Comparison of ENCODE assay signal across 9 mouse cellular contexts in genomic region chr11:50212848-50213758, GRCm38 (mm10). TPM values are rescaled to one million over a fixed set of nuclear protein-coding genes. Genes with fewer than 3 reads are reported as not detected.
DNase-seq lines count a peak whose midpoint lies in the region; TF ChIP-seq lines count a peak whose summit lies in the region.
"Had no signal": no experiment of that assay in that cellular context is flagged by ENCODE, and none has a peak within 500 bp of the region (broad histone marks: within the 10 kb centered on the region; RNA-seq: fewer than 3 reads in every experiment).

No protein-coding gene starts in this region.

- H3ac ChIP-seq in myocyte (ENCODE audit: control insufficient read depth, insufficient read length) = no peak overlapping the region

- H3K4me1 ChIP-seq in bone marrow macrophage, adult 2 months (ENCODE audit: control insufficient read depth, insufficient read depth, low read length) = peaks cover 51% of the 10 kb centered on the region

- no peaks in the 10 kb centered on the region for H3K27me3 ChIP-seq in myocyte (ENCODE audit: control insufficient read depth, insufficient read depth, insufficient read length)
- H3K27me3 ChIP-seq: embryonic facial prominence, embryonic 15.5 days had no signal

- 0 out of 2 replicates have a peak overlapping the region, but pooled peaks have one; percentile 8 for H3K4me3 ChIP-seq in bone marrow macrophage, adult 2 months (ENCODE audit: insufficient read depth, low read length)
- no peak overlapping the region for H3K4me3 ChIP-seq in myocyte
- H3K4me3 ChIP-seq: embryonic facial prominence, embryonic 15.5 days had no signal

- TF ChIP-seq CTCF in bone marrow macrophage, adult 2 months (IDR thresholded peaks at IDR 0.05; ENCODE audit: low read depth, low read length) = no peak

- peaks cover 24% of the 10 kb centered on the region for H3K79me2 ChIP-seq in myocyte (ENCODE audit: control insufficient read depth, insufficient read depth)

- H3K4me2 ChIP-seq in myocyte (ENCODE audit: low read depth) = peak overlapping the region; percentile 89
- H3K4me2 ChIP-seq: embryonic facial prominence, embryonic 15.5 days had no signal

- peaks cover 8% of the 10 kb centered on the region for H3K36me3 ChIP-seq in myocyte (ENCODE audit: control insufficient read depth, insufficient read depth)

- peak; percentile 38 to 47 for DNase-seq in spleen, postnatal 36 days (ENCODE audit: low spot score in 2 of 2)
- no peak for DNase-seq in spleen, postnatal 10 days (ENCODE audit: low spot score in 2 of 2)
- peak; percentile 94 to 95 for DNase-seq in heart, adult 9 months (ENCODE audit: low spot score in 2 of 2)
- DNase-seq in kidney, postnatal 10 days = peak; percentile 88
- DNase-seq in thymus, postnatal 4 days = no peak
- no peak for DNase-seq in thymus, postnatal 0 days (ENCODE audit: low spot score)

- 0 out of 2 replicates have a peak, but pooled peaks have one; percentile 35 for TF ChIP-seq POLR2A in bone marrow macrophage, adult 2 months (IDR thresholded peaks at IDR 0.05; ENCODE audit: borderline replicate concordance, low read depth, low read length)
- peak; percentile 59 for TF ChIP-seq POLR2A in myocyte (IDR thresholded peaks at IDR 0.05; ENCODE audit: insufficient read length, low read depth)

- peak overlapping the region; percentile 96 for H3K27ac ChIP-seq in bone marrow macrophage, adult 2 months (ENCODE audit: insufficient read depth, low read depth, low read length)
- H3K27ac ChIP-seq: embryonic facial prominence, embryonic 15.5 days had no signal

TF ChIP-seq in myocyte, 11 proteins besides CTCF, POLR2A, EP300 and RAD21:
- no peak for TF ChIP-seq E2F4 (IDR thresholded peaks at IDR 0.05; ENCODE audit: insufficient read depth)
- TF ChIP-seq MYOD1 (IDR thresholded peaks at IDR 0.05; ENCODE audit: control insufficient read depth in 1 of 3, insufficient read length in 2 of 3, low read depth in 2 of 3) = peak in 2 of 3 experiments; percentile 64 to 78
- TF ChIP-seq REST (IDR thresholded peaks at IDR 0.05; ENCODE audit: insufficient read depth, insufficient read length) = no peak
- TF ChIP-seq TCF12 (IDR thresholded peaks at IDR 0.05; ENCODE audit: insufficient read depth, poor library complexity, severe bottlenecking) = peak; percentile 54
- no peak for TF ChIP-seq CEBPB (IDR thresholded peaks at IDR 0.05; ENCODE audit: insufficient read depth, poor library complexity, severe bottlenecking)
- no peak for TF ChIP-seq TCF3 (IDR thresholded peaks at IDR 0.05; ENCODE audit: insufficient read length, low read depth)
- TF ChIP-seq SRF (IDR thresholded peaks at IDR 0.05; ENCODE audit: control insufficient read depth, insufficient read length, low read depth) = no peak
- peak in 2 of 3 experiments; percentile 20 to 70 for TF ChIP-seq MYOG (IDR thresholded peaks at IDR 0.05; ENCODE audit: control insufficient read depth in 1 of 3, insufficient read depth in 1 of 3, insufficient read length in 2 of 3, low read depth in 2 of 3)
- TF ChIP-seq MAX (IDR thresholded peaks at IDR 0.05; ENCODE audit: low read depth) = no peak
- TF ChIP-seq POLR2AphosphoS2 (IDR thresholded peaks at IDR 0.05; ENCODE audit: insufficient read length, low read depth) = peak; percentile 66
- peak; percentile 93 for TF ChIP-seq USF1 (IDR thresholded peaks at IDR 0.05; ENCODE audit: low read depth)

RNA-seq across cellular contexts. Expression of gene Mgat4b, which starts 2.4 kb away (rescaled TPM):
- polyA plus RNA-seq in bone marrow macrophage, adult 2 months (2012; ENCODE audit: insufficient read depth, insufficient read length, missing spikeins) = 54.0 and 58.7 TPM in 2 replicates
- 89.2 TPM for polyA plus RNA-seq in myocyte (2012; fragmentation: generic; extraction: Trizol)
- polyA plus RNA-seq in thymus, postnatal 0 days (2015; fragmentation: Nextera tagmentation; extraction: Ambion mirVana) = 8.6 and 11.8 TPM in 2 replicates

RNA-seq across cellular contexts. Expression of gene Sqstm1, which starts 2.5 kb away (rescaled TPM):
- polyA plus RNA-seq in bone marrow macrophage, adult 2 months (2012; ENCODE audit: insufficient read depth, insufficient read length, missing spikeins) = 560 and 577 TPM in 2 replicates
- 873 TPM for polyA plus RNA-seq in myocyte (2012; fragmentation: generic; extraction: Trizol)
- polyA plus RNA-seq in thymus, postnatal 0 days (2015; fragmentation: Nextera tagmentation; extraction: Ambion mirVana) = 233 and 246 TPM in 2 replicates

RNA-seq across cellular contexts. Expression of gene Ltc4s, which starts 25.3 kb away (rescaled TPM):
- polyA plus RNA-seq in bone marrow macrophage, adult 2 months (2012; ENCODE audit: insufficient read depth, insufficient read length, missing spikeins) = 13.1 and 18.1 TPM in 2 replicates
- 1.8 TPM for polyA plus RNA-seq in myocyte (2012; fragmentation: generic; extraction: Trizol)
- 3.5 and 3.7 TPM in 2 replicates for polyA plus RNA-seq in thymus, postnatal 0 days (2015; fragmentation: Nextera tagmentation; extraction: Ambion mirVana)

RNA-seq across cellular contexts. Expression of gene Mrnip, which starts 38.9 kb away (rescaled TPM):
- polyA plus RNA-seq in bone marrow macrophage, adult 2 months (2012; ENCODE audit: insufficient read depth, insufficient read length, missing spikeins) = 3.3 and 3.6 TPM in 2 replicates
- 7.8 TPM for polyA plus RNA-seq in myocyte (2012; fragmentation: generic; extraction: Trizol)
- 13.1 and 15.3 TPM in 2 replicates for polyA plus RNA-seq in thymus, postnatal 0 days (2015; fragmentation: Nextera tagmentation; extraction: Ambion mirVana)

Comparison
In these comparisons a context has a peak if more than half of its experiments do, and no peak if none do; other contexts are left out.
1. DNase-seq: peak in spleen, postnatal 36 days (2 of 2), heart, adult 9 months (2 of 2) and kidney, postnatal 10 days (single experiment); none in spleen, postnatal 10 days (0 of 2), thymus, postnatal 4 days (single experiment) and thymus, postnatal 0 days (single experiment).